Mouse (Mus musculus): ENCODE measurements at regions not wholly inside any gene's neighbourhood (a gene's known extent, or its start where the extent isn't known, plus 50 kb on each side); places are given as distances from the start of the nearest gene placed in this dataset.

- Histone ChIP-seq H3K9ac (ENCODE audit: low read depth, low read length) (no peak overlapping the region), H3K27ac (no peak overlapping the region), H3K27me3 (ENCODE audit: insufficient read depth, low read length) (no peaks in the 10 kb centered on the region), H3K4me2 (ENCODE audit: low read length) (no peak overlapping the region), H3K4me1 (replicated peaks; ENCODE audit: insufficient read depth, low read length) (no peaks in the 10 kb centered on the region), H3K9me3 (replicated peaks; ENCODE audit: low read length) (no peaks in the 10 kb centered on the region), H3K4me3 (replicated peaks; ENCODE audit: low read depth, low read length) (no peak overlapping the region), H3K36me3 (ENCODE audit: insufficient read depth, low read length) (no peaks in the 10 kb centered on the region)
- DNase-seq (ENCODE audit: low spot score) (no peak), ATAC-seq (replicated peaks; ENCODE audit: low FRiP score, low read depth) (no peak)
- WGBS = 72% methylated on average over 5 of the region's 5 CpGs
- no peak for TF ChIP-seq CTCF (IDR thresholded peaks at IDR 0.05; ENCODE audit: low read depth)
These were observed 105.0 kb upstream of the Lnx1 start for GRCm38 (mm10) chr5:74807581-74808221.

GRCm38 (mm10) chr5:74801946-74802345 lies 99.2 kb upstream of the Lnx1 start:
- no peaks in the 10 kb centered on the region for H3K27me3 ChIP-seq (ENCODE audit: insufficient read depth, low read length)
- H3K4me3 ChIP-seq (replicated peaks; ENCODE audit: low read depth, low read length) = no peak overlapping the region
- 73% methylated on average over 10 of the region's 10 CpGs for WGBS
- H3K36me3 ChIP-seq (ENCODE audit: insufficient read depth, low read length) = no peaks in the 10 kb centered on the region
- TF ChIP-seq CTCF (IDR thresholded peaks at IDR 0.05; ENCODE audit: low read depth) = no peak
- no peaks in the 10 kb centered on the region for H3K4me1 ChIP-seq (replicated peaks; ENCODE audit: insufficient read depth, low read length)
- no peaks in the 10 kb centered on the region for H3K9me3 ChIP-seq (replicated peaks; ENCODE audit: low read length)
- DNase-seq (ENCODE audit: low spot score) (no peak), ATAC-seq (replicated peaks; ENCODE audit: low FRiP score, low read depth) (no peak)
- no peak overlapping the region for H3K9ac ChIP-seq (ENCODE audit: low read depth, low read length)
- no peak overlapping the region for H3K4me2 ChIP-seq (ENCODE audit: low read length)
- no peak overlapping the region for H3K27ac ChIP-seq

GRCm38 (mm10) chr5:74800351-74800750 lies 97.6 kb upstream of the Lnx1 start:
- H3K4me1 ChIP-seq (replicated peaks; ENCODE audit: insufficient read depth, low read length) = 0 out of 2 replicates have a peak, but pooled peaks cover under 1% of the 10 kb centered on the region
- H3K27ac ChIP-seq = no peak overlapping the region
- WGBS = 44% methylated on average over 9 of the region's 9 CpGs
- H3K4me2 ChIP-seq (ENCODE audit: low read length) = no peak overlapping the region
- no peaks in the 10 kb centered on the region for H3K27me3 ChIP-seq (ENCODE audit: insufficient read depth, low read length)
- no peak for TF ChIP-seq CTCF (IDR thresholded peaks at IDR 0.05; ENCODE audit: low read depth)
- no peak overlapping the region for H3K9ac ChIP-seq (ENCODE audit: low read depth, low read length)
- no peaks in the 10 kb centered on the region for H3K36me3 ChIP-seq (ENCODE audit: insufficient read depth, low read length)
- no peak for ATAC-seq (replicated peaks; ENCODE audit: low FRiP score, low read depth)
- H3K9me3 ChIP-seq (replicated peaks; ENCODE audit: low read length) = no peaks in the 10 kb centered on the region
- H3K4me3 ChIP-seq (replicated peaks; ENCODE audit: low read depth, low read length) = no peak overlapping the region
- no peak for DNase-seq (ENCODE audit: low spot score)

- Histone ChIP-seq H3K9me3 (replicated peaks; ENCODE audit: low read length) (no peaks in the 10 kb centered on the region), H3K36me3 (ENCODE audit: insufficient read depth, low read length) (no peaks in the 10 kb centered on the region), H3K27ac (no peak overlapping the region), H3K27me3 (ENCODE audit: insufficient read depth, low read length) (no peaks in the 10 kb centered on the region), H3K9ac (ENCODE audit: low read depth, low read length) (no peak overlapping the region), H3K4me2 (ENCODE audit: low read length) (no peak overlapping the region), H3K4me1 (replicated peaks; ENCODE audit: insufficient read depth, low read length) (peaks cover 9% of the 10 kb centered on the region), H3K4me3 (replicated peaks; ENCODE audit: low read depth, low read length) (no peak overlapping the region)
- DNase-seq (ENCODE audit: low spot score) = peak; percentile 87
- 39% methylated on average over 8 of the region's 8 CpGs for WGBS
- TF ChIP-seq CTCF (IDR thresholded peaks at IDR 0.05; ENCODE audit: low read depth) = peak; percentile 79
- ATAC-seq (replicated peaks; ENCODE audit: low FRiP score, low read depth) = no peak
These were observed 93.8 kb upstream of the Lnx1 start for GRCm38 (mm10) chr5:74796421-74797067.

- Histone ChIP-seq H3K36me3 (ENCODE audit: insufficient read depth, low read length) (no peaks in the 10 kb centered on the region), H3K27me3 (ENCODE audit: insufficient read depth, low read length) (no peaks in the 10 kb centered on the region), H3K4me1 (replicated peaks; ENCODE audit: insufficient read depth, low read length) (peaks cover 9% of the 10 kb centered on the region), H3K9me3 (replicated peaks; ENCODE audit: low read length) (no peaks in the 10 kb centered on the region), H3K27ac (no peak overlapping the region), H3K9ac (ENCODE audit: low read depth, low read length) (no peak overlapping the region), H3K4me3 (replicated peaks; ENCODE audit: low read depth, low read length) (no peak overlapping the region), H3K4me2 (ENCODE audit: low read length) (no peak overlapping the region)
- 60% methylated on average over 4 of the region's 4 CpGs for WGBS
- no peak for TF ChIP-seq CTCF (IDR thresholded peaks at IDR 0.05; ENCODE audit: low read depth)
- no peak for DNase-seq (ENCODE audit: low spot score)
- no peak for ATAC-seq (replicated peaks; ENCODE audit: low FRiP score, low read depth)
These were observed 92.0 kb upstream of the Lnx1 start for GRCm38 (mm10) chr5:74794726-74795125.

GRCm38 (mm10) chr5:74793431-74793830 lies 90.7 kb upstream of the Lnx1 start:
- Histone ChIP-seq H3K4me1 (replicated peaks; ENCODE audit: insufficient read depth, low read length) (peaks cover 9% of the 10 kb centered on the region), H3K27me3 (ENCODE audit: insufficient read depth, low read length) (no peaks in the 10 kb centered on the region), H3K9me3 (replicated peaks; ENCODE audit: low read length) (no peaks in the 10 kb centered on the region), H3K27ac (no peak overlapping the region), H3K9ac (ENCODE audit: low read depth, low read length) (no peak overlapping the region), H3K4me3 (replicated peaks; ENCODE audit: low read depth, low read length) (no peak overlapping the region), H3K36me3 (ENCODE audit: insufficient read depth, low read length) (no peaks in the 10 kb centered on the region), H3K4me2 (ENCODE audit: low read length) (no peak overlapping the region)
- no peak for ATAC-seq (replicated peaks; ENCODE audit: low FRiP score, low read depth)
- 53% methylated on average over 4 of the region's 4 CpGs for WGBS
- no peak for DNase-seq (ENCODE audit: low spot score)
- TF ChIP-seq CTCF (IDR thresholded peaks at IDR 0.05; ENCODE audit: low read depth) = no peak
